Mouse (Mus musculus): ENCODE results near the gene Serp2. TPM values are rescaled to one million over a fixed set of nuclear protein-coding genes. Genes with fewer than 3 reads are reported as not detected.

Serp2 gene
- polyA plus RNA-seq, 1 experiment from 2014 or later = 245 TPM

DNA sequence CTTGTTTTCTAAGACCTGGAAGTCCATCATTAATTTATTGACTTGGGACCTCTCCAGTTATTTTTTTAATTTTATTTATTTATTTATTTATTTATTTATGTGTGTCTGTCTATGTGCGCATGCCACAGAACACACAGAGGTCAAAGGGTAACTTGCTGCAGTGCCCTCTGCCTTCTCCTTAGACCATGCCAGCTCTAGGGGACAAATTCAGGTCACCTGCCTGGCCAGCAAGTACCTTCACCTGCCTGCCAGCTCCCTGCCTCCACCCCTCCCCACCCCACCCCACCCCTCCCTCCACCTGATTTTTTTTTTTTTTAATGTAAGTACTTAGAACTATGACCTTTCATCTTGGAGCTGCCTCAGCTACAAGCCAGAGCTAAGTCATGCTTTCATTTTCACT lies 73.0 kb downstream of the Serp2 start:
- WGBS = 96% methylated on average over 1 of the region's 1 CpGs

More for the DNA sequence above, 73.0 kb downstream of the Serp2 start:
- Histone ChIP-seq H3K4me1 (peaks cover 23% of the 10 kb centered on the region), H3K27ac (replicated peaks) (no peak overlapping the region), H3K9ac (replicated peaks) (no peak overlapping the region), H3K36me3 (no peaks in the 10 kb centered on the region), H3K27me3 (replicated peaks) (no peaks in the 10 kb centered on the region), H3K9me3 (replicated peaks) (no peaks in the 10 kb centered on the region), H3K4me3 (replicated peaks) (no peak overlapping the region), H3K4me2 (no peak overlapping the region)
- no peak for ATAC-seq (ENCODE audit: low FRiP score)

Other genes starting within 250 kb of the Serp2 start
- 773 and 880 TPM in 2 replicates for gene Tsc22d1, start 141.9 kb downstream of the Serp2 start, polyA plus RNA-seq (2015; fragmentation: Nextera tagmentation; extraction: Ambion mirVana)

All from neural tube, embryonic 15.5 days (tissue).